ENCODE assay signal across 21 mouse cellular contexts in the genomic region with DNA sequence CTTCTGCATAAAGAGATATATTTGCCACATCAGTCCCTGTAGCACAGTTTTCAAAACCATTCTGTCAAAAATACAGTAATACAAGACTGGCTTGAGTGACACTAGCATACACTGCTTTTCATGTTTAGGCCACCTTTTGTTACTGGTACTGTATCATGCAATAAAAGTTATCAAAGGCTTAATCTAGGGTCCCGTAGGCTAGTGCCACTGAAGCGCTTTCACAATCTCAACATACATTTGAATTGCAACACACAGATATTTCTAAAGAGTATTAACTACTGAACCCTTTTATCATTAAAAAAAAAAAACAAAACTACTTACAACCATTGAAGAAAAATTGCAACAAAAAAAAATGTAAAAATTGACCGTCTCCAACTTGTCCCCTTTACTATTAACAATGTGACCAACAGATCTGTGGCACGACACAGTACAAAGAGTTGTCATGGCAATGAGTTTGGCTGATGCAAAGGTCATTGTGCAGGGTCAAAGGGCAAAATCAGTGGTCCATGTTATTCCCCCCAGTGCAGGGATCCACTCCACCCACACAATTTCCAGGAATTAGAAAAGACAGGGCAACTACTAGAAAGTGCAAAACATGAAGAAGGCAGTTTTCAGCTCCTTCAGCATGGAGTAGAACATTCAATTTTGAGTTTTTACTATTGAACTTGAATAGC.
A peak's percentile ranks its signal among the peaks of the same experiment; 100 is the strongest.
DNase-seq lines count a peak whose midpoint lies in the region; ATAC-seq and TF ChIP-seq lines count a peak whose summit lies in the region.
"Had no signal": no experiment of that assay in that cellular context is flagged by ENCODE, and none has a peak within 500 bp of the region (broad histone marks: within the 10 kb centered on the region; RNA-seq: fewer than 3 reads in every experiment).

No protein-coding gene starts in this region.

- peaks cover 7% of the 10 kb centered on the region; the same call in 1 of the 2 replicates for H3K4me1 ChIP-seq in hindbrain, embryonic 11.5 days (replicated peaks; ENCODE audit: control insufficient read depth, insufficient read depth, low read length)
- peaks cover 5% of the 10 kb centered on the region; the same call in 1 of the 2 replicates for H3K4me1 ChIP-seq in hindbrain, embryonic 14.5 days (replicated peaks; ENCODE audit: control insufficient read depth, insufficient read depth, low read length)
- peaks cover 3% of the 10 kb centered on the region for H3K4me1 ChIP-seq in liver, adult 2 months (ENCODE audit: control insufficient read depth, insufficient read depth, low read length)
- H3K4me1 ChIP-seq in liver, embryonic 12.5 days: no peaks in the 10 kb centered on the region
- peaks cover 9% of the 10 kb centered on the region for H3K4me1 ChIP-seq in forebrain, embryonic 16.5 days (replicated peaks; ENCODE audit: control insufficient read depth, insufficient read depth, low read length)

- TF ChIP-seq POLR2A in liver, adult 2 months (IDR thresholded peaks at IDR 0.05; ENCODE audit: extremely low read depth, insufficient read depth, low read length): no peak

- no peak overlapping the region for H3K4me2 ChIP-seq in hindbrain, embryonic 11.5 days (replicated peaks; ENCODE audit: low read depth, low read length)
- no peak overlapping the region for H3K4me2 ChIP-seq in hindbrain, embryonic 14.5 days (replicated peaks)
- no peak overlapping the region for H3K4me2 ChIP-seq in liver, embryonic 12.5 days
- H3K4me2 ChIP-seq in forebrain, embryonic 16.5 days (ENCODE audit: low read length): no peak overlapping the region
- H3K4me2 ChIP-seq: embryonic facial prominence, embryonic 12.5 days; forebrain, embryonic 15.5 days; heart, embryonic 11.5 days had no signal

- no peak for TF ChIP-seq CTCF in liver, adult 2 months (IDR thresholded peaks at IDR 0.05; ENCODE audit: low read depth, low read length)

- 0 out of 2 replicates have a peak, but pooled peaks cover 2% of the 10 kb centered on the region for H3K27me3 ChIP-seq in hindbrain, embryonic 11.5 days (ENCODE audit: control insufficient read depth, insufficient read depth, low read length)
- no peaks in the 10 kb centered on the region for H3K27me3 ChIP-seq in hindbrain, embryonic 14.5 days (ENCODE audit: control insufficient read depth, insufficient read depth, low read length)
- no peaks in the 10 kb centered on the region for H3K27me3 ChIP-seq in liver, adult 2 months (ENCODE audit: control insufficient read depth, insufficient read depth, low read length)
- no peaks in the 10 kb centered on the region for H3K27me3 ChIP-seq in liver, embryonic 12.5 days (replicated peaks)
- no peaks in the 10 kb centered on the region for H3K27me3 ChIP-seq in forebrain, embryonic 16.5 days (replicated peaks; ENCODE audit: control insufficient read depth, insufficient read depth, low read length)
- H3K27me3 ChIP-seq: CH12.LX; embryonic facial prominence, embryonic 12.5 days; forebrain, embryonic 15.5 days had no signal

- H3K4me3 ChIP-seq in hindbrain, embryonic 11.5 days (ENCODE audit: low read depth, low read length): no peak overlapping the region
- no peak overlapping the region for H3K4me3 ChIP-seq in hindbrain, embryonic 14.5 days (replicated peaks; ENCODE audit: low read length)
- no peak overlapping the region for H3K4me3 ChIP-seq in liver, adult 2 months (ENCODE audit: insufficient read depth, low read depth, low read length)
- no peak overlapping the region for H3K4me3 ChIP-seq in liver, embryonic 12.5 days
- H3K4me3 ChIP-seq in forebrain, embryonic 16.5 days (replicated peaks; ENCODE audit: low read length): no peak overlapping the region
- H3K4me3 ChIP-seq: embryonic facial prominence, embryonic 12.5 days; forebrain, embryonic 15.5 days had no signal

- H3K79me2 ChIP-seq in liver, adult 2 months (ENCODE audit: control insufficient read depth, insufficient read depth, low read length): no peaks in the 10 kb centered on the region

- peak; percentile 45 for DNase-seq in hindbrain, embryonic 11.5 days (ENCODE audit: low spot score)
- DNase-seq in hindbrain, embryonic 14.5 days (ENCODE audit: low spot score): no peak
- peak; percentile 53 for DNase-seq in liver, adult 2 months (ENCODE audit: extremely low read depth, low read depth, low spot score)
- peak; percentile 82 for DNase-seq in embryo, embryonic 10.5 days (ENCODE audit: low spot score)
- peak; percentile 84 for DNase-seq in kidney, adult 9 months
- DNase-seq in cerebellum, postnatal 10 days: no peak
- DNase-seq: adrenal gland, postnatal 14 days; cerebellum, postnatal 14 days; gastrocnemius, postnatal 36 days; heart, postnatal 10 days; thymus, postnatal 14 days had no signal

- 28% methylated on average over 4 of the region's 4 CpGs for WGBS in hindbrain, embryonic 11.5 days
- WGBS in hindbrain, embryonic 14.5 days: 39% methylated on average over 4 of the region's 4 CpGs
- 38% methylated on average over 4 of the region's 4 CpGs for WGBS in liver, adult 2 months
- 71% methylated on average over 4 of the region's 4 CpGs for WGBS in liver, embryonic 12.5 days (ENCODE audit: insufficient replicate concordance)
- WGBS in forebrain, embryonic 16.5 days: 55% methylated on average over 4 of the region's 4 CpGs

- no peak overlapping the region for H3K9ac ChIP-seq in hindbrain, embryonic 11.5 days (ENCODE audit: low read depth, low read length)
- no peak overlapping the region for H3K9ac ChIP-seq in hindbrain, embryonic 14.5 days
- no peak overlapping the region for H3K9ac ChIP-seq in liver, adult 2 months (ENCODE audit: low read depth, low read length)
- H3K9ac ChIP-seq in liver, embryonic 12.5 days: no peak overlapping the region
- H3K9ac ChIP-seq in forebrain, embryonic 16.5 days (replicated peaks; ENCODE audit: low read depth, low read length): no peak overlapping the region
- H3K9ac ChIP-seq: embryonic facial prominence, embryonic 12.5 days; forebrain, embryonic 15.5 days; liver, embryonic 14.5 days had no signal

- peak; percentile 62; the same call in 1 of the 2 replicates for ATAC-seq in hindbrain, embryonic 11.5 days (ENCODE audit: low FRiP score)
- no peak for ATAC-seq in hindbrain, embryonic 14.5 days (ENCODE audit: low FRiP score)
- no peak for ATAC-seq in liver, embryonic 12.5 days
- no peak for ATAC-seq in forebrain, embryonic 16.5 days
- ATAC-seq: forebrain, embryonic 15.5 days; hindbrain, embryonic 16.5 days; lung, postnatal 0 days had no signal

- H3K9me3 ChIP-seq in hindbrain, embryonic 11.5 days (ENCODE audit: control insufficient read depth, low read length): no peaks in the 10 kb centered on the region
- H3K9me3 ChIP-seq in hindbrain, embryonic 14.5 days (ENCODE audit: control insufficient read depth, low read length): no peaks in the 10 kb centered on the region
- H3K9me3 ChIP-seq in liver, embryonic 12.5 days (replicated peaks): no peaks in the 10 kb centered on the region
- H3K9me3 ChIP-seq in forebrain, embryonic 16.5 days (ENCODE audit: control insufficient read depth, low read length): no peaks in the 10 kb centered on the region
- H3K9me3 ChIP-seq: embryonic facial prominence, embryonic 12.5 days; forebrain, embryonic 15.5 days had no signal

- H3K27ac ChIP-seq in hindbrain, embryonic 11.5 days (ENCODE audit: low read depth, low read length): no peak overlapping the region
- no peak overlapping the region for H3K27ac ChIP-seq in hindbrain, embryonic 14.5 days
- H3K27ac ChIP-seq in liver, adult 2 months (replicated peaks; ENCODE audit: insufficient read depth, low read depth, low read length): no peak overlapping the region
- H3K27ac ChIP-seq in liver, embryonic 12.5 days: no peak overlapping the region
- no peak overlapping the region for H3K27ac ChIP-seq in forebrain, embryonic 16.5 days (ENCODE audit: low read length)
- H3K27ac ChIP-seq: forebrain, embryonic 15.5 days; kidney, postnatal 0 days; liver, embryonic 14.5 days had no signal

- no peaks in the 10 kb centered on the region for H3K36me3 ChIP-seq in hindbrain, embryonic 11.5 days (ENCODE audit: control insufficient read depth, insufficient read depth, low read length)
- H3K36me3 ChIP-seq in hindbrain, embryonic 14.5 days (replicated peaks; ENCODE audit: control insufficient read depth, insufficient read depth): no peaks in the 10 kb centered on the region; the same call in 1 of the 2 replicates
- H3K36me3 ChIP-seq in liver, adult 2 months (ENCODE audit: control insufficient read depth, insufficient read depth, low read length): peaks cover 16% of the 10 kb centered on the region; the same call in 1 of the 2 replicates
- H3K36me3 ChIP-seq in liver, embryonic 12.5 days: no peaks in the 10 kb centered on the region; the same call in 1 of the 2 replicates
- 0 out of 2 replicates have a peak, but pooled peaks cover 2% of the 10 kb centered on the region for H3K36me3 ChIP-seq in forebrain, embryonic 16.5 days (ENCODE audit: control insufficient read depth, insufficient read depth)

Comparison
In these comparisons a context has a peak if more than half of its experiments do, and no peak if none do; other contexts are left out.
1. DNase-seq: peak in hindbrain, embryonic 11.5 days (single experiment), liver, adult 2 months (single experiment), embryo, embryonic 10.5 days (single experiment) and kidney, adult 9 months (single experiment); none in hindbrain, embryonic 14.5 days (single experiment) and cerebellum, postnatal 10 days (0 of 2).